Comparison of ENCODE assay signal across 21 mouse cellular contexts in genomic region chr14:97942361-97942760, GRCm38 (mm10).
A peak's percentile ranks its signal among the peaks of the same experiment; 100 is the strongest.
DNase-seq lines count a peak whose midpoint lies in the region; ATAC-seq lines count a peak whose summit lies in the region.
"Had no signal": no experiment of that assay in that cellular context is flagged by ENCODE, and none has a peak within 500 bp of the region (broad histone marks: within the 10 kb centered on the region; RNA-seq: fewer than 3 reads in every experiment).

No protein-coding gene starts in this region.

- no peak overlapping the region for H3K9ac ChIP-seq in kidney, embryonic 14.5 days (ENCODE audit: low read depth, low read length)
- H3K9ac ChIP-seq in kidney, embryonic 16.5 days (replicated peaks; ENCODE audit: low read length) = no peak overlapping the region
- H3K9ac ChIP-seq: embryonic facial prominence, embryonic 13.5 days; embryonic facial prominence, embryonic 15.5 days; forebrain, embryonic 12.5 days had no signal

- no peak overlapping the region; the same call in 1 of the 2 replicates for H3K27ac ChIP-seq in kidney, embryonic 14.5 days (ENCODE audit: low read depth, low read length)
- H3K27ac ChIP-seq in kidney, embryonic 16.5 days (ENCODE audit: low read length) = peak overlapping the region; percentile 3; the same call in 1 of the 2 replicates
- H3K27ac ChIP-seq: embryonic facial prominence, embryonic 13.5 days; embryonic facial prominence, embryonic 15.5 days; forebrain, embryonic 10.5 days; forebrain, embryonic 12.5 days had no signal

- no peaks in the 10 kb centered on the region for H3K27me3 ChIP-seq in kidney, embryonic 14.5 days (ENCODE audit: control insufficient read depth, insufficient read depth, low read length)
- no peaks in the 10 kb centered on the region for H3K27me3 ChIP-seq in kidney, embryonic 16.5 days (ENCODE audit: insufficient read depth, low read length)
- H3K27me3 ChIP-seq: embryonic facial prominence, embryonic 13.5 days; embryonic facial prominence, embryonic 15.5 days; forebrain, embryonic 12.5 days had no signal

- H3K4me2 ChIP-seq in kidney, embryonic 14.5 days (replicated peaks; ENCODE audit: low read depth, low read length) = no peak overlapping the region
- no peak overlapping the region for H3K4me2 ChIP-seq in kidney, embryonic 16.5 days (replicated peaks; ENCODE audit: low read depth, low read length)
- H3K4me2 ChIP-seq: embryonic facial prominence, embryonic 13.5 days; embryonic facial prominence, embryonic 15.5 days; forebrain, embryonic 12.5 days had no signal

- H3K4me1 ChIP-seq in kidney, embryonic 14.5 days (ENCODE audit: control insufficient read depth, insufficient read depth, low read length) = no peaks in the 10 kb centered on the region
- no peaks in the 10 kb centered on the region for H3K4me1 ChIP-seq in kidney, embryonic 16.5 days (ENCODE audit: insufficient read depth, low read length)
- H3K4me1 ChIP-seq: embryonic facial prominence, embryonic 13.5 days; embryonic facial prominence, embryonic 15.5 days had no signal

- no peaks in the 10 kb centered on the region for H3K36me3 ChIP-seq in kidney, embryonic 14.5 days (ENCODE audit: control insufficient read depth, insufficient read depth, low read length)
- no peaks in the 10 kb centered on the region for H3K36me3 ChIP-seq in kidney, embryonic 16.5 days (ENCODE audit: insufficient read depth, low read length)
- H3K36me3 ChIP-seq: embryonic facial prominence, embryonic 13.5 days; embryonic facial prominence, embryonic 15.5 days; forebrain, embryonic 12.5 days had no signal

- H3K4me3 ChIP-seq in kidney, embryonic 14.5 days (ENCODE audit: low read length) = no peak overlapping the region
- no peak overlapping the region for H3K4me3 ChIP-seq in kidney, embryonic 16.5 days (ENCODE audit: low read length)
- H3K4me3 ChIP-seq: embryonic facial prominence, embryonic 13.5 days; embryonic facial prominence, embryonic 15.5 days; erythroblast, embryonic 14.5 days; forebrain, embryonic 10.5 days; forebrain, embryonic 12.5 days had no signal

- H3K9me3 ChIP-seq in kidney, embryonic 14.5 days (ENCODE audit: control insufficient read depth, low read length) = no peaks in the 10 kb centered on the region
- H3K9me3 ChIP-seq in kidney, embryonic 16.5 days (ENCODE audit: low read length) = no peaks in the 10 kb centered on the region
- H3K9me3 ChIP-seq: embryonic facial prominence, embryonic 13.5 days; embryonic facial prominence, embryonic 15.5 days; forebrain, embryonic 10.5 days; forebrain, embryonic 12.5 days had no signal

- no peak for DNase-seq in kidney, adult 8-10 months
- DNase-seq in kidney, adult 9 months = no peak
- DNase-seq: adrenal gland, adult 2 months; adrenal gland, postnatal 10 days; adrenal gland, postnatal 25 days; cerebellum, adult 11 months; cerebellum, adult 18-20 months; cerebellum, adult 8-10 months; cerebellum, adult 9-11 months; cerebellum, postnatal 14 days; cerebellum, postnatal 36 days; embryo, embryonic 11 days had no signal

- ATAC-seq in kidney, embryonic 14.5 days (ENCODE audit: low FRiP score, low TSS enrichment) = peak; percentile 49; the same call in 1 of the 2 replicates
- peak; percentile 73 for ATAC-seq in kidney, embryonic 16.5 days (ENCODE audit: low FRiP score, low TSS enrichment)
- ATAC-seq: forebrain, embryonic 14.5 days; forebrain, embryonic 16.5 days had no signal

- WGBS in kidney, embryonic 14.5 days = 77% methylated on average over 2 of the region's 2 CpGs
- 77% methylated on average over 2 of the region's 2 CpGs for WGBS in kidney, embryonic 16.5 days
